Mouse (Mus musculus) megakaryocyte, embryonic 14.5 days (primary cell): ENCODE data around the gene Hnrnpk. TPM values are rescaled to one million over a fixed set of nuclear protein-coding genes. Genes with fewer than 3 reads are reported as not detected.
"Not testable (repeated sequence)": the region's sequence is repeated elsewhere in the genome, so short reads cannot be mapped to it uniquely, and the experiment has no call there.

Source experiments
- H3K27me3 ChIP-seq: replicated peaks from 2 replicates; pipeline ENCODE3; 2012; ENCODE audit warnings: inconsistent platforms
- H3K36me3 ChIP-seq: replicated peaks from 2 replicates; pipeline ENCODE3; 2012; ENCODE audit warnings: low read length, inconsistent platforms, mixed read lengths
- H3K4me1 ChIP-seq: 2 replicates; pipeline ENCODE4 v1.6.1; 2012; ENCODE audit warnings: inconsistent platforms
- H3K4me3 ChIP-seq: replicated peaks from 2 replicates; pipeline ENCODE3; 2012; ENCODE audit warnings: moderate library complexity, mild to moderate bottlenecking, inconsistent platforms
- H3K9me3 ChIP-seq: 2 replicates; pipeline ENCODE4 v1.6.1; 2012; ENCODE audit warnings: inconsistent platforms
- FLI1 ChIP-seq: IDR thresholded peaks from 2 replicates; pipeline ENCODE4 v1.6.1; 2012; ENCODE audit warnings: low read length, inconsistent platforms, mixed read lengths
- GATA1 ChIP-seq: IDR thresholded peaks from 3 replicates; pipeline ENCODE4 v1.6.1; 2012; ENCODE audit warnings: mixed read lengths, low read length, inconsistent platforms, borderline replicate concordance
- polyA plus RNA-seq: library from polyadenylated mRNA; stranded (reverse); fragments of >175 nt; gene quantifications from 2 replicates; pipeline ENCODE4 v1.2.3, GENCODE M21; 2012; ENCODE audit warnings: low replicate concordance; ENCODE audit not compliant: insufficient read depth

The Hnrnpk gene
- polyA plus RNA-seq, 1 experiment = 488 TPM

GRCm38 (mm10) chr13:58419266-58419665 is 16.1 kb upstream of the Hnrnpk start:
- Histone ChIP-seq H3K4me3 (no peak overlapping the region), H3K27me3 (peaks cover 21% of the 10 kb centered on the region), H3K4me1 (no peaks in the 10 kb centered on the region), H3K9me3 (peaks cover 41% of the 10 kb centered on the region), H3K36me3 (no peaks in the 10 kb centered on the region)
- TF ChIP-seq FLI1 = no peak
- TF ChIP-seq GATA1 = no peak

- peaks cover 46% of the 10 kb centered on the region for H3K9me3 ChIP-seq
- H3K4me3 ChIP-seq = peak overlapping the region; percentile 33
- no peaks in the 10 kb centered on the region for H3K36me3 ChIP-seq
- H3K27me3 ChIP-seq = peaks cover 20% of the 10 kb centered on the region
- TF ChIP-seq GATA1 (no peak), FLI1 (no peak)
- no peaks in the 10 kb centered on the region for H3K4me1 ChIP-seq
Observed at GRCm38 (mm10) chr13:58418656-58419055, 15.5 kb upstream of the Hnrnpk start.

GRCm38 (mm10) chr13:58415838-58416237 is 12.7 kb upstream of the Hnrnpk start:
- TF ChIP-seq FLI1 (no peak), GATA1 (no peak)
- H3K9me3 ChIP-seq = peaks cover 66% of the 10 kb centered on the region

GRCm38 (mm10) chr13:58415374-58415773 is 12.2 kb upstream of the Hnrnpk start:
- Histone ChIP-seq H3K4me1 (no peaks in the 10 kb centered on the region), H3K9me3 (peaks cover 66% of the 10 kb centered on the region), H3K36me3 (peaks cover 19% of the 10 kb centered on the region), H3K27me3 (peaks cover 10% of the 10 kb centered on the region), H3K4me3 (no peak overlapping the region)
- TF ChIP-seq FLI1 (no peak), GATA1 (no peak)

More at GRCm38 (mm10) chr13:58415838-58416237, 12.7 kb upstream of the Hnrnpk start:
- no peak overlapping the region for H3K4me3 ChIP-seq
- peaks cover 14% of the 10 kb centered on the region for H3K36me3 ChIP-seq
- no peaks in the 10 kb centered on the region for H3K4me1 ChIP-seq
- peaks cover 11% of the 10 kb centered on the region for H3K27me3 ChIP-seq

- no peaks in the 10 kb centered on the region; the same call in 1 of the 2 replicates for H3K4me1 ChIP-seq
- TF ChIP-seq GATA1 (no peak), FLI1 (no peak)
Observed at GRCm38 (mm10) chr13:58411073-58411472, 7.9 kb upstream of the Hnrnpk start.

GRCm38 (mm10) chr13:58402744-58403110 is 416 bp downstream of the Hnrnpk start:
- Histone ChIP-seq H3K4me1 (peaks cover 15% of the 10 kb centered on the region), H3K27me3 (no peaks in the 10 kb centered on the region), H3K36me3 (peaks cover 41% of the 10 kb centered on the region), H3K9me3 (no peaks in the 10 kb centered on the region), H3K4me3 (peak overlapping the region; percentile 96)
- TF ChIP-seq FLI1 = no peak
- no peak for TF ChIP-seq GATA1

More at GRCm38 (mm10) chr13:58411073-58411472, 7.9 kb upstream of the Hnrnpk start:
- peaks cover 47% of the 10 kb centered on the region for H3K9me3 ChIP-seq
- H3K36me3 ChIP-seq = peaks cover 39% of the 10 kb centered on the region
- H3K4me3 ChIP-seq = no peak overlapping the region
- no peaks in the 10 kb centered on the region for H3K27me3 ChIP-seq

- Histone ChIP-seq H3K27me3 (no peaks in the 10 kb centered on the region), H3K36me3 (peaks cover 42% of the 10 kb centered on the region), H3K9me3 (no peaks in the 10 kb centered on the region), H3K4me3 (peak within 1 kb of the TSS; percentile 96), H3K4me1 (peaks cover 21% of the 10 kb centered on the region)
- no peak; the same call in 1 of the 2 replicates for TF ChIP-seq FLI1
Observed at GRCm38 (mm10) chr13:58402003-58402743, 970 bp downstream of the Hnrnpk start, which contains the start of gene Rmi1. Gene Rmi1 (plus strand): TSS chr13:58402248.

- Histone ChIP-seq H3K9me3 (no peaks in the 10 kb centered on the region), H3K4me3 (peak overlapping the region; percentile 96), H3K4me1 (peaks cover 24% of the 10 kb centered on the region), H3K27me3 (no peaks in the 10 kb centered on the region), H3K36me3 (peaks cover 44% of the 10 kb centered on the region)
- TF ChIP-seq FLI1 = no peak
- no peak for TF ChIP-seq GATA1
Observed at GRCm38 (mm10) chr13:58401135-58402002, 1.8 kb downstream of the Hnrnpk start.

GRCm38 (mm10) chr13:58400576-58400975 is 2.6 kb downstream of the Hnrnpk start:
- H3K4me3 ChIP-seq = peak overlapping the region; percentile 96
- TF ChIP-seq GATA1 = no peak
- no peak for TF ChIP-seq FLI1
- peaks cover 44% of the 10 kb centered on the region for H3K36me3 ChIP-seq
- peaks cover 24% of the 10 kb centered on the region for H3K4me1 ChIP-seq
- no peaks in the 10 kb centered on the region for H3K9me3 ChIP-seq
- H3K27me3 ChIP-seq = no peaks in the 10 kb centered on the region

GRCm38 (mm10) chr13:58397651-58398050 is 5.5 kb downstream of the Hnrnpk start:
- Histone ChIP-seq H3K9me3 (no peaks in the 10 kb centered on the region), H3K4me1 (peaks cover 13% of the 10 kb centered on the region), H3K4me3 (no peak overlapping the region), H3K36me3 (peaks cover 72% of the 10 kb centered on the region), H3K27me3 (no peaks in the 10 kb centered on the region)
- no peak for TF ChIP-seq GATA1
- TF ChIP-seq FLI1 = no peak

GRCm38 (mm10) chr13:58394392-58394791 is 8.8 kb downstream of the Hnrnpk start:
- H3K9me3 ChIP-seq, H3K4me3 ChIP-seq, H3K27me3 ChIP-seq: not testable (repeated sequence)
- peaks cover 26% of the 10 kb centered on the region for H3K4me1 ChIP-seq
- peaks cover 94% of the 10 kb centered on the region for H3K36me3 ChIP-seq
